Mouse (Mus musculus) adrenal gland, postnatal 36 days (tissue): Measurements from ENCODE around the gene Ttyh3. TPM values are rescaled to one million over a fixed set of nuclear protein-coding genes. Genes with fewer than 3 reads are reported as not detected.

ENCODE experiments used
- DNase-seq, 2 experiments: peaks; one replicate each; pipeline ENCODE4 v3.0.0; 2021; ENCODE audit warnings: mixed read lengths in 1 of 2
- total RNA-seq, 2 experiments: library from RNA; stranded (reverse); gene quantifications; 2 replicates each; pipeline ENCODE4 v1.2.3; 2021

Ttyh3 gene
- total RNA-seq, 2 experiments from 2014 or later = 42.4 to 108 TPM

- DNase-seq = peak; percentile 37 to 68
Observed at GRCm38 (mm10) chr5:140609511-140610272, 39.1 kb downstream of the Ttyh3 start.

GRCm38 (mm10) chr5:140608634-140609015, 40.2 kb downstream of the Ttyh3 start:
- DNase-seq = no peak

GRCm38 (mm10) chr5:140607836-140608633, 40.8 kb downstream of the Ttyh3 start:
- no peak for DNase-seq

DNA sequence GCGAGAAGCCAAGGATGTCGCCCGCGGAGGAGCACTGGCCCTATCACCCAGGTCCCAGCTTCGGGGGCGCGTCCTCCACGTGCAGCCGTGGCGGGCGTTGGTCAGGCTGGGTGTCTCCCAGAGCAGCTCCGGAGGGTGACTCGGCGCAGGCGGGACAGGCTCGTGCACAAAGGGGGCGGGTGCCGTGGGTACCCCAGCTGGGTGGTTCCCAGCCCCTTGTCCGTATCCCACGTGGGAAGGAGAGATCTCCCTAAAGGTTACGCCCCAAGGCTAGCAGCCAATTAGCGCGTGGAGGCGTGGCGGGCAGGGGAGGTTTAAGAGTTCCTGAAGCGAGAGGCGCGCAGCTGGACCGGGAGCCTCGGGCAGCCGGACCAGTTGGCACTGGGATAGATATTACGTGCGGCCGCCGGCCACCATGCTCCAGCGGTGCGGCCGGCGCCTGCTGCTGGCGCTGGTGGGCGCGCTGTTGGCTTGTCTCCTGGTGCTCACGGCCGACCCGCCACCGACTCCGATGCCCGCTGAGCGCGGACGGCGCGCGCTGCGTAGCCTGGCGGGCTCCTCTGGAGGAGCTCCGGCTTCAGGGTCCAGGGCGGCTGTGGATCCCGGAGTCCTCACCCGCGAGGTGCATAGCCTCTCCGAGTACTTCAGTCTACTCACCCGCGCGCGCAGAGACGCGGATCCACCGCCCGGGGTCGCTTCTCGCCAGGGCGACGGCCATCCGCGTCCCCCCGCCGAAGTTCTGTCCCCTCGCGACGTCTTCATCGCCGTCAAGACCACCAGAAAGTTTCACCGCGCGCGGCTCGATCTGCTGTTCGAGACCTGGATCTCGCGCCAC, 41.6 kb downstream of the Ttyh3 start, which contains the start of gene Lfng:
TSS of gene Lfng (plus strand) at position 320 of the 835 bp plus-strand sequence.
- DNase-seq = peak; percentile 93

DNA sequence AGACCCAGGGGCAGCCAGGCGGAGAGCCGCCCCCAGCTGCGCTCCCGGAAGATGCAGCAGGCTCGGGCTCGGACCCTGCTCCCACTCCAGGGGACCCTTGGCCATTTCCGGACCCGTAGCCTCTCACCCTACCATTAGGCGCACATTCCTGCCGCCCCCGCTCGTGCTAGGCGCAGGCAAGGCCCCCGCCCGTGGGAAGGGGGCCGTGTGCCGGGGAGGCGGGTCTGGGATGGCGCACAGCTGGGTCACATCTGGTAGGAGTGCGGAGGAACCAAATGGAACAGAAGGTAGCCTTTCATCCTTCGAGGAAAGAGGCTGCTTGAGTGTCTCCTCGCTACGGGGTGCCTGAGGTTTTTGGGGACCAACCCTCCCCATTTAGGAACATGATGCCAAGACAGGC, 42.4 kb downstream of the Ttyh3 start:
- peak; percentile 29 to 35 for DNase-seq

DNA sequence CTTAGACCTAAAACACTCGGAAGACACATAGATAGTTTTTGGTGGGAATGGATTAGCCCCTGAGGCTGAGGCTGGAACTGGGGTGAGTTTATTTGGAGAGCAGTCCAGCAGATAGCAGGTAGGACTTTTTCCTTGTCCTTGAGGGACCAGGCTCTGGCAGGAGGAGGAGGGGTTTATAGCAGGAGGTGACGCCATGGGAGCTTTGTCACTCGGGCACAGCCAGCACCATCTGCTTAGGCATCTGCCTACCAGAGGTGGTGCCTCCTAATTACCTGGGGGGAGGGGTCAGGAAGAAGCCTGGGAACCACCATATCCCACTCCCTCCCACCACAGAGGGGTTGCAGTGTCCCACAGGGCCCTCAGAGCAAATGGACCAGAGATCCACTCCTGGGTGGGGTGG, 43.6 kb downstream of the Ttyh3 start:
- DNase-seq = no peak

DNA sequence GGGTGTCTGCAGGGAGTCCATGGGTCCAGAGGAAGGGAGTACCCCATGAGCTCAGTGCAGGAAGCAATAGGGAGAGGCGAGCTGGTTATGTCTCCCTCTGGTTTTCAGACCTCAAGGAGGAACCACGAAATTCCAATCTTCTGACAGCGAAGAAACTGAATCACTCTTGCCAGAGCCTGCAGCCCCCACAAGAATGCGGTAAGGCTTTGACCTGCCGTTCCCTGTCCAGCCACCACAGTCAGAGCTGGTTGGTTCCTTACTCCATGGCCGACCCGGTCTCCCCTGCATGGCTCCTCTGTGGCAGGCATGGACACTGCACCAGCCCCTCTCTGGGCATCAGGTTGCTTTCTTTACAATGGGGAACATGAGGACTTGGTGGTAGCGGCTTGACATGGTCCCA, 44.4 kb downstream of the Ttyh3 start:
- no peak for DNase-seq

DNA sequence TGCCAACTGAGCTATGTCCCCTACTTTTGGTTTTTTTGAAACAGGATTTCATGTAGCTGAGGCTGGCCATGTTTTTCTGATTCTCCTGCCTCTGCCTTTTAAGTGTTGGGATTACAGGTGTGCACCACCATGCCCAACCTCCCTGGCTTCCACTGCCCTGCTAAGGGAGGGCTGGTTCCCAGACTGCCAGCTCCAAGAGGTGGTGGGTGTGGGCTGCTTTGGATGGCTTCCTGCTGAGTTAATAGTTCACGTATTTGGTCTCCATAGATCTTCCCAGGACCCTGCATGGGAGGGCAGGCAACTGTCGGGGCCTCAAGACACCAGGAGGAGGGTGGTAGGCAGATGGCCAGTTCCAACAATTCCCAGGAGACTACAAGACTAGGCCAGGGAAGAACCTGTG, 46.3 kb downstream of the Ttyh3 start:
- DNase-seq = no peak

DNA sequence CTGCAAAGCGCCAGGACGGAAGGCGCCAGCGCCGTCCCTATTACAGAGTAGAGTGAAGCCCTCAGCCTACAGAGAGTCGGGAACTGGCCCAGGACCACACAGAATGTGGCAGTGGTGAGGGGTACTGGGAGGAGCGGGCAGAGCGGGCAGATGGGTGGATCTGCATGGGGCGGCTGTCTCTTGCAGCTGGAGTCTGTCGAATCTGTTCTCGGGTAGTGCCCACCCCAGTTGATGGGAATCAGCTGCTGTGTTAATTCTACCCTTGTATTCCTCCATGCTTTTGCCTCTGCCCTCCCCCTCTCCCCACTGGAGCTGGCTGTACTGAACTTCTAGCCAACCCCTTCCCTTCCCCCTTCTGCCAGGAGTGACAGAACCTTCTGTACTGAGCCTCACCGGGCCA, 47.1 kb downstream of the Ttyh3 start:
- no peak for DNase-seq

GRCm38 (mm10) chr5:140599939-140600338, 48.9 kb downstream of the Ttyh3 start:
- no peak for DNase-seq

DNA sequence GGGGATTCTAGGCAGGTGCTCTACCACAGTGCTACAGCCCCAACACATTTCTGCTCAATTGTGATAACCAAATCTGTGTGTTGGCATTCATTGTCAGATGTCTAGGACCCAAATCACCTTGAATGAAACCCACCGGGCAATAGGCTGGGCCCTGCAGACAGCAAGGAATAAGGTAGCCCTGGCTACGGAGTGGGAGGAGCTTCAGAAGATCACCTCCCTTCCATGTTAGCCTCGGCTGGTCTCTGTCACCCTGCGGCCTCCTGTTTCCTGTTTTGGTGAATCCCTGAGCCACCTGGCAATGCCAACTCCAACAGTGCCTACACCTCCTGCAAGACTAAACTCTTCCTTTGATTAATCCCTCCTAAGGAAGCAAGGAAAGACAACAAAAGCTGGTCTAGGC, 51.0 kb downstream of the Ttyh3 start:
- DNase-seq = no peak

DNA sequence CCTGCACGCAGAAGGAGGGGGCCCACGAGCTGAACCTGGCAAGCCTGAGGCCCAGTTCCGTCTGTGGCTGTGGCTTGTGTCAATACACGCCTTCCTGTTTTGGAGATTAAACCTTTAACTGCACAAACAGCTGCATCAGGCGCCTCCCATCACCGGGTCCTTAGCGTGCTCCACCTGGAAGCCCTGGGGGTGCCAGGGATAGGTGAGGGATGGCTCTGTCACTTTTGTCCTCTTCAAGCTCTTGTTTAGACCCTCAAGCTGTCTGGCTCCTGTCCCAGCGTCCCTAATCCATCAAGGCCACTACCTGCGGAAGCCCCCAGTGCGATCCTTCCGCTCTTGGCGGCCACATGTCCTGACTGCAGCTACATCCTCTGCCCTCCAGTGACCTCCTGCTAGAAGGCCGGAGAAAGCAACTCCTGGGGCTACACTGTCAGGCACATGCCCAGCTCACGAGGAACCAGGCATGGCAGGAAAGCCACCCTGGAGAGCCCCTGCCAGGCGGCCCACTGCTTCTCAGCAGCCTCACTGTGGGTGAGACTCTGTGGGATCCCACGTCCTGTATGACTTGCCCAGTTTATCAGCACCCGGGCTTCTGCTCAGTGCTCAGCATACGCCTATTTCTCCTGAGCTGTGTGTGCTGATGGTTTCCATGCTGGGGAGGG, 51.8 kb downstream of the Ttyh3 start:
- peak; percentile 65 for DNase-seq

GRCm38 (mm10) chr5:140596426-140596825, 52.4 kb downstream of the Ttyh3 start:
- DNase-seq = no peak

DNA sequence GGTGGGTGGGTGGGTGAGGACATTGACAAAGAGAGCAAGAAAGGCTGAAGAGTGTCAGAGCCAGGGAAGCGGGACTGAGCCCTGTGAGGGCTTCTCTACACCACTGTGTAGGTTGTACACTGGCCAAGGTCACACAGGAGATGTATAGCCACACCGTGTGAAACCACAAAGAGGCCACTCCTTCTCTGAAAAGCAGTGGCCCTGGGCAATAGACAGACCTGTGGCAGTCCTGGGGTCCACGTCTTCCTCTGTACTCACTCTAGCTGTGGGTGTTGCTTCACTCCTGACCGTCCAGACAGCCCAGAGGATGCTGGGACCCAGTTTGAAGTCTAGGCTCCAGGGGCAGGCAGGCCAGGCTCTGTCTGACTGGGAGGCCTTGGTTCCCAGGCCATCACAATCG, 54.0 kb downstream of the Ttyh3 start:
- no peak for DNase-seq

- DNase-seq = no peak
Observed at GRCm38 (mm10) chr5:140589082-140589774, 59.6 kb downstream of the Ttyh3 start.

- DNase-seq = no peak
Observed at GRCm38 (mm10) chr5:140583732-140584368, 65.0 kb downstream of the Ttyh3 start.

GRCm38 (mm10) chr5:140582995-140583731, 65.7 kb downstream of the Ttyh3 start:
- DNase-seq = no peak

- no peak for DNase-seq
Observed at GRCm38 (mm10) chr5:140581569-140581968, 67.3 kb downstream of the Ttyh3 start.

DNA sequence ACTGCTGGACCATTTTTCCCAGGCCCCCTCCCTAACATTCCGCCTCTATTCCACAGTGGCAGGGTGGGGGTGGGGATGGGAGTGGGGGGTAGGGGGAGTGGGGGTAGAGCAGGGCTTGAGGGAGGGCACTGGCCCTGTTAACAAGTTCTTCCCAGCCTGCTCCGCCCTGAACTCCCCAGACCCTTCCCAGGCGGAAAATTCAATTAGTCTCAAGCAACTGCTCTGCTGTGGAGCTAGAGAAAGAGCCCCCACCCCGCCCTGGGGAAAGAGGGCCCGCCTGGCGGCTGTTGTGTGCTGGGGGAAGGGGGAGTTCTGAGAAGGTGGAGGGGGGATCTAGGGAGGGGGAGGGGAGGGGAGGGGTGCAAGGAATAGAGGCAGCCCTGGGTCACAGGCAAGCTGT, 69.1 kb downstream of the Ttyh3 start:
- no peak for DNase-seq

DNA sequence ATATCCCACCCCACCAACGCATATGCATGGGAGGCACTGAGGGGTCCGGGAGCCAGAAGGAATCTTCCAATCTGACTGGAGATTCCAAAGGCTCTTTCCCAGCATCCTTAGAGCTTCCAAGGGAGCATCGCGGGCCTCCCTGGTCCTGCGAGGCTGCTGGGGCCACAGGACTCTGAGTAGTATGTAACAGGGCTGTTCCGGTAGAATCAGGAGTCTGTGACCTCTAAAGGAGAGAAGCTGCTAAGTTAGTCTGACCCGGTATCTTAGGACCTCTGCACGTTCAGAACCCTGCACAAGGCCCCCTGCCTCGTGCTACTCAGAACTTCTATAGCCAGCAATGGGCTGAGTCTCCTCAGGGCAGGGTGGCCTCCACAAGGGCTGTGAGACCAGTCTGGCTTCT, 69.6 kb downstream of the Ttyh3 start:
- no peak for DNase-seq
